Mouse (Mus musculus) heart, embryonic 15.5 days (tissue): ENCODE results near the gene Bax. TPM values are rescaled to one million over a fixed set of nuclear protein-coding genes. Genes with fewer than 3 reads are reported as not detected.
A peak's percentile ranks its signal among the peaks of the same experiment; 100 is the strongest.

ENCODE experiments used
- ATAC-seq: fragments of 200-750 bp; cut with Nextera tagmentation; replicated peaks from 2 replicates; pipeline ENCODE4 v1.8.0; 2017; ENCODE audit warnings: low read depth, moderate TSS enrichment; ENCODE audit not compliant: insufficient number of reproducible peaks, insufficient read depth, low FRiP score
- H3K27ac ChIP-seq: fragments of 300-500 bp; sonication (generic); 2 replicates; pipeline ENCODE4 v1.5.1; 2015; ENCODE audit warnings: mild to moderate bottlenecking, inconsistent platforms
- H3K27me3 ChIP-seq: fragments of 300-500 bp; sonication (generic); 2 replicates; pipeline ENCODE4 v1.6.1; 2015; ENCODE audit warnings: inconsistent platforms
- H3K36me3 ChIP-seq: fragments of 300-500 bp; sonication (generic); 2 replicates; pipeline ENCODE4 v1.6.1; 2015; ENCODE audit warnings: mild to moderate bottlenecking, inconsistent platforms
- H3K4me1 ChIP-seq: fragments of 300-500 bp; sonication (generic); replicated peaks from 2 replicates; pipeline ENCODE4 v1.6.1; 2015; ENCODE audit warnings: inconsistent platforms
- H3K4me2 ChIP-seq: fragments of 300-500 bp; sonication (generic); 2 replicates; pipeline ENCODE4 v1.6.1; 2015; ENCODE audit warnings: inconsistent platforms, mild to moderate bottlenecking, moderate library complexity
- H3K4me3 ChIP-seq: fragments of 300-500 bp; sonication (generic); 2 replicates; pipeline ENCODE4 v1.5.1; 2015; ENCODE audit warnings: mild to moderate bottlenecking, inconsistent platforms
- H3K9ac ChIP-seq: fragments of 300-500 bp; sonication (generic); 2 replicates; pipeline ENCODE4 v1.6.1; 2015; ENCODE audit warnings: mild to moderate bottlenecking, inconsistent platforms
- H3K9me3 ChIP-seq: fragments of 300-500 bp; sonication (generic); replicated peaks from 2 replicates; pipeline ENCODE4 v1.6.1; 2016; ENCODE audit warnings: inconsistent platforms
- WGBS: fragments of 180-500 bp; shearing (Covaris S2); methylation state at CpG from one replicate; pipeline ENCODE4 v1.1.7; 2015; ENCODE audit warnings: mixed read lengths; 5-methylcytosine and 5-hydroxymethylcytosine counted together
- polyA plus RNA-seq: library from polyadenylated mRNA; unstranded; fragments of >200 nt; fragmentation: Nextera tagmentation; extraction: Ambion mirVana; gene quantifications from 2 replicates; pipeline ENCODE4 v1.2.1, GENCODE M21; 2015

The Bax gene
- polyA plus RNA-seq, 1 experiment from 2014 or later = 112 TPM

GRCm38 (mm10) chr7:45455932-45456696, 10.6 kb downstream of the Bax start:
- Histone ChIP-seq H3K4me2 (no peak overlapping the region), H3K9ac (no peak overlapping the region), H3K27ac (no peak overlapping the region), H3K9me3 (no peaks in the 10 kb centered on the region), H3K4me1 (peaks cover 38% of the 10 kb centered on the region), H3K27me3 (no peaks in the 10 kb centered on the region), H3K4me3 (no peak overlapping the region), H3K36me3 (peaks cover 50% of the 10 kb centered on the region)
- ATAC-seq = no peak
- 68% methylated on average over 13 of the region's 13 CpGs for WGBS

- H3K36me3 ChIP-seq = peaks cover 56% of the 10 kb centered on the region
- no peak overlapping the region for H3K27ac ChIP-seq
- no peak overlapping the region for H3K4me3 ChIP-seq
- peaks cover 27% of the 10 kb centered on the region for H3K4me1 ChIP-seq
- no peak overlapping the region for H3K4me2 ChIP-seq
- no peaks in the 10 kb centered on the region for H3K9me3 ChIP-seq
- WGBS = 90% methylated on average over 15 of the region's 15 CpGs
- ATAC-seq = no peak
- no peak overlapping the region for H3K9ac ChIP-seq
- H3K27me3 ChIP-seq = no peaks in the 10 kb centered on the region
These were observed 11.7 kb downstream of the Bax start for GRCm38 (mm10) chr7:45454971-45455370.

GRCm38 (mm10) chr7:45451344-45451982, 15.2 kb downstream of the Bax start:
- H3K4me2 ChIP-seq = no peak overlapping the region
- peak; percentile 37; the same call in 1 of the 2 replicates for ATAC-seq
- H3K36me3 ChIP-seq = peaks cover 63% of the 10 kb centered on the region

GRCm38 (mm10) chr7:45449974-45450373, 16.7 kb downstream of the Bax start:
- no peaks in the 10 kb centered on the region for H3K27me3 ChIP-seq
- H3K36me3 ChIP-seq = peaks cover 70% of the 10 kb centered on the region
- H3K4me2 ChIP-seq = no peak overlapping the region
- ATAC-seq = no peak
- H3K4me1 ChIP-seq = peaks cover 7% of the 10 kb centered on the region; the same call in 1 of the 2 replicates
- H3K9ac ChIP-seq = no peak overlapping the region
- H3K27ac ChIP-seq = no peak overlapping the region
- WGBS = 86% methylated on average over 1 of the region's 1 CpGs
- H3K4me3 ChIP-seq = no peak overlapping the region
- no peaks in the 10 kb centered on the region for H3K9me3 ChIP-seq

More at GRCm38 (mm10) chr7:45451344-45451982, 15.2 kb downstream of the Bax start:
- peaks cover 13% of the 10 kb centered on the region for H3K4me1 ChIP-seq
- no peaks in the 10 kb centered on the region for H3K27me3 ChIP-seq
- WGBS = 56% methylated on average over 23 of the region's 23 CpGs
- no peak overlapping the region for H3K27ac ChIP-seq
- no peak overlapping the region for H3K9ac ChIP-seq
- H3K9me3 ChIP-seq = no peaks in the 10 kb centered on the region
- no peak overlapping the region for H3K4me3 ChIP-seq

- Histone ChIP-seq H3K4me2 (no peak overlapping the region), H3K4me3 (no peak overlapping the region), H3K4me1 (peaks cover 7% of the 10 kb centered on the region; the same call in 1 of the 2 replicates), H3K36me3 (peaks cover 73% of the 10 kb centered on the region), H3K9ac (no peak overlapping the region; the same call in 1 of the 2 replicates), H3K27me3 (no peaks in the 10 kb centered on the region), H3K9me3 (no peaks in the 10 kb centered on the region), H3K27ac (no peak overlapping the region)
- 0 out of 2 replicates have a peak, but pooled peaks have one; percentile 21 for ATAC-seq
- 27% methylated on average over 11 of the region's 11 CpGs for WGBS
These were observed 19.2 kb downstream of the Bax start for GRCm38 (mm10) chr7:45447325-45447990.

- Histone ChIP-seq H3K36me3 (peaks cover 70% of the 10 kb centered on the region), H3K4me3 (no peak overlapping the region), H3K27ac (no peak overlapping the region), H3K9ac (no peak overlapping the region), H3K4me2 (no peak overlapping the region), H3K4me1 (peaks cover 7% of the 10 kb centered on the region; the same call in 1 of the 2 replicates), H3K27me3 (no peaks in the 10 kb centered on the region), H3K9me3 (no peaks in the 10 kb centered on the region)
- ATAC-seq = no peak
These were observed 20.1 kb downstream of the Bax start for GRCm38 (mm10) chr7:45446589-45446988.

- Histone ChIP-seq H3K27me3 (no peaks in the 10 kb centered on the region), H3K36me3 (peaks cover 79% of the 10 kb centered on the region), H3K4me1 (peaks cover 7% of the 10 kb centered on the region; the same call in 1 of the 2 replicates), H3K9ac (no peak overlapping the region), H3K4me2 (no peak overlapping the region), H3K27ac (no peak overlapping the region), H3K9me3 (no peaks in the 10 kb centered on the region), H3K4me3 (no peak overlapping the region)
- no peak for ATAC-seq
- WGBS = 74% methylated on average over 22 of the region's 22 CpGs
These were observed 22.9 kb downstream of the Bax start for GRCm38 (mm10) chr7:45443526-45444420.

GRCm38 (mm10) chr7:45437521-45438276, 29.0 kb downstream of the Bax start, which contains the start of gene Ruvbl2:
TSS of gene Ruvbl2 (minus strand) at chr7:45438096.
- ATAC-seq = no peak
- 30% methylated on average over 19 of the region's 19 CpGs for WGBS
- Histone ChIP-seq H3K9me3 (no peaks in the 10 kb centered on the region), H3K9ac (no peak within 1 kb of the TSS), H3K36me3 (peaks cover 31% of the 10 kb centered on the region), H3K27me3 (no peaks in the 10 kb centered on the region), H3K4me1 (peaks cover 42% of the 10 kb centered on the region), H3K27ac (no peak within 1 kb of the TSS), H3K4me3 (no peak within 1 kb of the TSS; the same call in 1 of the 2 replicates), H3K4me2 (peak within 1 kb of the TSS; percentile 2; the same call in 1 of the 2 replicates)

- Histone ChIP-seq H3K27me3 (no peaks in the 10 kb centered on the region), H3K4me2 (peak overlapping the region; percentile 2; the same call in 1 of the 2 replicates), H3K4me3 (no peak overlapping the region), H3K9ac (no peak overlapping the region), H3K27ac (no peak overlapping the region), H3K36me3 (peaks cover 27% of the 10 kb centered on the region), H3K9me3 (no peaks in the 10 kb centered on the region), H3K4me1 (peaks cover 44% of the 10 kb centered on the region)
- WGBS = 40% methylated on average over 6 of the region's 6 CpGs
- no peak for ATAC-seq
These were observed 29.7 kb downstream of the Bax start for GRCm38 (mm10) chr7:45437046-45437445.

- peak overlapping the region; percentile 80; the same call in 1 of the 2 replicates for H3K4me3 ChIP-seq
- ATAC-seq = no peak
These were observed 30.3 kb downstream of the Bax start for GRCm38 (mm10) chr7:45436444-45436843.

More at GRCm38 (mm10) chr7:45436444-45436843, 30.3 kb downstream of the Bax start:
- Histone ChIP-seq H3K27ac (no peak overlapping the region), H3K9me3 (no peaks in the 10 kb centered on the region), H3K27me3 (no peaks in the 10 kb centered on the region), H3K9ac (peak overlapping the region; percentile 88), H3K36me3 (peaks cover 28% of the 10 kb centered on the region), H3K4me1 (peaks cover 44% of the 10 kb centered on the region), H3K4me2 (peak overlapping the region; percentile 94)
- WGBS = 85% methylated on average over 5 of the region's 5 CpGs
